Mouse (Mus musculus) stomach, postnatal 0 days (tissue): ENCODE measurements around the gene Tlr2.

Experiments used
- CTCF ChIP-seq: IDR thresholded peaks from 2 replicates; pipeline ENCODE4 v1.5.1; 2016; ENCODE audit warnings: antibody characterized with exemption, low read depth, mild to moderate bottlenecking, moderate library complexity
- EP300 ChIP-seq: optimal IDR thresholded peaks from 2 replicates; pipeline ENCODE3; 2016; ENCODE audit warnings: antibody characterized with exemption

DNA sequence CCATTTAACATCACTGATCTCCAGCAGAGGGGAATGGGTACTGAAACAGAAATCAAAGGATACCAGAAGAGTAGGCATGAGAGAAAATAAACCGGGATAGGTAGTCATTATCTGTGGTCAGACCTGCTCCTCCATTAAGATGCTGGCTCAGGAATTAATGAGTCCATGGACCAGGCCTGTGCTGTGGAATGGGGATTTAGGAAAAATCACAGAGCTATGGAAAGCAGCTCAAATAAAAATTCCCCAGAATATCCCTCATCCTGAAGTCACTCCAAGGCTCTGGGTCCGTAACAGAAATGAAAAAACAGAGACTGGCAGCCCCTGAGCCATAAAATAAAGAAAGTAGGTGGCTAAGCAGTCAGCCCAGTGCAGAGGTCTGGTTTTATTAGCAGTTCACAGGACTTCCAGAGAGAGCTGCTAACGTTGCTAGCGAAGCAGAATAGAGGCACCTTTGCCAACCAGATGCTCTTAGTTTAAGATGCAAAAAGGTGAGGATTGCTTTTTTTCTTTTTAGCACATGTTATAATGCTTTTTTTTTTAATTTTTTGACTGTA lies 25.1 kb downstream of the Tlr2 start:
- TF ChIP-seq CTCF (no peak), EP300 (no peak)
